Mouse (Mus musculus) brain, embryonic 14.5 days (tissue): ENCODE measurements at regions not wholly inside any gene's neighbourhood (a gene's known extent, or its start where the extent isn't known, plus 50 kb on each side); places are given as distances from the start of the nearest gene placed in this dataset.
A peak's percentile ranks its signal among the peaks of the same experiment; 100 is the strongest.

Source experiments
- DNase-seq: peaks from one replicate; pipeline ENCODE4 v3.0.0-alpha.2; 2011; ENCODE audit warnings: low read depth
- CTCF ChIP-seq: fragments of 200-500 bp; IDR thresholded peaks from 2 replicates; pipeline ENCODE4 v1.5.1; 2012; ENCODE audit warnings: inconsistent platforms, mild to moderate bottlenecking, moderate library complexity, borderline replicate concordance; ENCODE audit not compliant: insufficient read depth, insufficient read length; ENCODE audit errors: extremely low read depth
- POLR2A ChIP-seq: fragments of 200-500 bp; IDR thresholded peaks from 2 replicates; pipeline ENCODE4 v1.6.1; 2012; ENCODE audit warnings: mild to moderate bottlenecking, inconsistent platforms, borderline replicate concordance; ENCODE audit not compliant: poor library complexity, insufficient read depth, insufficient read length, severe bottlenecking; ENCODE audit errors: extremely low read depth

GRCm38 (mm10) chr1:176683146-176683545, 130.7 kb downstream of the Cep170 start:
- peak; percentile 40 for DNase-seq
- TF ChIP-seq CTCF (no peak), POLR2A (no peak)

DNA sequence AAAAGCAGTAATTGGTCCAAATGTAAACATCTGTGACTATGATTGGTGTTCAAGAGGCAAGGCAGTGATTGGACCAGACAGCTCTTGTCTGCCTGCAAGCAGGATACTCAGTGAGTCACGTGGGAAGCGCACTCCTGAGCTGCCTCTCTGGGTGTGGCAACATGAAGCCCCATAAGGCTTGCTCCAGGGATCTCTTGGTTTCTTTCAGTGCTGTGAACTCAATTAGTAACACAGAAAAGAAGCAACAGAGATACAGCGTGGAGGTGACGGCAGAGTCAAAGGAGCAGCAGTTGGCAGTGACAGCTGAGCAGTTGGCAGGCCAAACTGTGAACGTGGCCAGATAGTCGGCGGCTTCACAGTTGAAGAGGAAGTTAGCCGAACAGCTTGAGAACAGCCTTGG, 131.9 kb downstream of the Cep170 start:
- DNase-seq, result peak; percentile 56
- TF ChIP-seq CTCF, result no peak
- no peak for TF ChIP-seq POLR2A

DNA sequence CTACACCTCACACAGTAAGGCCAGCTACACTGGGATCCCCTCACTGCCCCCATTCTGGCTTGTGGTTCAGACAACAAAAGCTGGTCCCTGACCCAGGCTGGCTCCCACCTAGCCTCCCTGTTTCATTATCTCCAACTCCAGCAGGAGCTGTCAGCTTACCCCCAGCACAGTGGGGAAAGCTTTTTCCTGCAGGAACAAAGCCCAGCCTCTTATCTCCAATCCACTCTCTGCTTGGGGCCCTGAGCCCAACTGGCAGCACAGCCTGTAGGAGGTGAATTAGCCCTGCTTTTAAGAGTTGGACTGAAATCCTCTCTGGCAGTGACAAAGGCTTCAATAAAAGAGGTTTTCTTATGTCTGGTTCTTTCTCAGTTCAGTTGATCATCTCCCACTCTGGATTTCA, 138.7 kb downstream of the Cep170 start:
- DNase-seq, result peak; percentile 57
- TF ChIP-seq POLR2A (no peak), CTCF (no peak)

DNA sequence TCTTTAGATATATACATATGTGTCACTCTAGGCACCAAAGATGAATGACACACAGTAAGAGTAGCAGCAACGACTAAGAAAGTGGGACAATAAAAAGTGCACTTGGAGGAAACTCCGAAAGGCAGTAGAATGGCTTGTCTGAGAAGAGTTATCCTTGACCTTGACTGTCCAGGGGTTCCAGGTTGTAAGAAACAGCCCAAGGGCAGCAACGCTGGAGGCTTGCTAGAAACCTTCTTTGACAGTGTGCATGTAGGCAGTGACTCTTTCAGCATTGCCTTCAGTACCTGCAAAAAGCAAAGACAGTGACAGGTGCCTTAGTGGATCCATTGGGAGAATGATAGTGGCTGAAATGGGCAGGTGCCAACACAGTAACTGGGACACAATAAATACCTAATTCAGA, 142.8 kb downstream of the Cep170 start:
- TF ChIP-seq CTCF (no peak), POLR2A (no peak)
- DNase-seq, result no peak

GRCm38 (mm10) chr1:176667552-176668306, 146.1 kb downstream of the Cep170 start:
- TF ChIP-seq CTCF, result no peak
- TF ChIP-seq POLR2A, result no peak
- DNase-seq, result no peak

GRCm38 (mm10) chr1:176660286-176660685, 153.6 kb downstream of the Cep170 start:
- TF ChIP-seq POLR2A (no peak), CTCF (no peak)
- DNase-seq, result no peak

GRCm38 (mm10) chr1:176658639-176659038, 155.2 kb downstream of the Cep170 start:
- TF ChIP-seq CTCF (peak; percentile 25; the same call in 1 of the 2 replicates), POLR2A (no peak)

GRCm38 (mm10) chr1:176655487-176656333, 158.2 kb downstream of the Cep170 start:
- TF ChIP-seq POLR2A (no peak), CTCF (no peak)
- DNase-seq, result peak; percentile 31

More at GRCm38 (mm10) chr1:176658639-176659038, 155.2 kb downstream of the Cep170 start:
- no peak for DNase-seq

DNA sequence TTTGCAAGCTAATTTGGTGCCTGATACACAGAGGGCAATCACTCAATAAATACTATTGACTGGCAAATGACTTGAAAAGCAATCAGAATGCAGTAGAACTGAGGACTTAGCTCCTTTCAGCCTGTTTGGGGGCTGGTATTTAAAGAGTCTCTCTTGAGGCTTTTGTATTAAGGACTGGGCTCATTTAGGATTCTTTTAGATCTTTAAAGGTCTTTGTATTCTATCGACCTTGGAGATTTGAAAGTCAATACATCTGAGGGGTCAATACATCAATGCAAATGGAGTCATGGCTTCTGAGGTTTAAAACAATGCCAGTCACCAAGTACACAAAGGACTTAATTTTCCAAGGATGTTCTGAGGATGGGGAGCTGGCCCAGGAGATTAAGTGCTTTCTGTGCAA, 169.6 kb downstream of the Cep170 start:
- DNase-seq, result peak; percentile 16
- TF ChIP-seq CTCF (no peak), POLR2A (no peak)

GRCm38 (mm10) chr1:176623171-176623570, 190.7 kb downstream of the Cep170 start:
- TF ChIP-seq POLR2A (no peak), CTCF (no peak)
- DNase-seq, result no peak

GRCm38 (mm10) chr1:176622213-176622612, 191.7 kb downstream of the Cep170 start:
- DNase-seq, result no peak
- TF ChIP-seq POLR2A (no peak), CTCF (no peak)
